Mouse (Mus musculus): ENCODE measurements around the gene Ebf3. TPM values are rescaled to one million over a fixed set of nuclear protein-coding genes. Genes with fewer than 3 reads are reported as not detected.
A peak's percentile ranks its signal among the peaks of the same experiment; 100 is the strongest.

Ebf3 gene
- polyA plus RNA-seq, 1 experiment from 2014 or later: 0.73 TPM

- ATAC-seq: no peak
- under 1% methylated on average over 48 of the region's 48 CpGs for WGBS
- H3K27ac ChIP-seq (ENCODE audit: low read length): no peak overlapping the region
- no peak overlapping the region for H3K4me2 ChIP-seq (ENCODE audit: low read length)
- H3K27me3 ChIP-seq (replicated peaks; ENCODE audit: control insufficient read depth, insufficient read depth, low read length): peaks cover 87% of the 10 kb centered on the region
- H3K9ac ChIP-seq (replicated peaks; ENCODE audit: low read depth, low read length): no peak overlapping the region
- H3K4me3 ChIP-seq (replicated peaks; ENCODE audit: low read length): no peak overlapping the region
- no peaks in the 10 kb centered on the region for H3K36me3 ChIP-seq (ENCODE audit: control insufficient read depth, insufficient read depth)
- no peaks in the 10 kb centered on the region for H3K9me3 ChIP-seq (ENCODE audit: control insufficient read depth, low read length)
- H3K4me1 ChIP-seq (replicated peaks; ENCODE audit: control insufficient read depth, insufficient read depth, low read length): peaks cover 49% of the 10 kb centered on the region
These were observed 5.0 kb upstream of the Ebf3 start for GRCm38 (mm10) chr7:137318924-137319885.

DNA sequence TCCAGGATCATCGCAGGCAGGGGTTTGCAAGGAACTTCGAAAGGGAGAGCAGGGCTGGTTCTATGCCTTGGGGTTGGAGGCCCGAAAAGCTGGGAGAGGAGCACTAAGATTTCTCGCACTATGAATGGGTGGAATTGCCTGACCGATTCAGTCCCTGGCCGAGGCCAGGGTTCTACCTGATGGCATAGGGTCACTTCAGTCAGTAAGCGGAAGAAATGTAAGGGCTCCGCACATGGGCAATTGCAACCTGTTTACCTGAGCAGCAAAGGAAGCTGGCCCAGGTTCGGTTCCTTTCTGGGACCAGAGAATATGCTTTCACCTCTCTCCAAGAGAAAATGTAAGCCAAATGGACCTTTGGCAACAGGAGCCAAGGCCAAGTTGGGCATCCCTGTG, 4.1 kb upstream of the Ebf3 start:
- Histone ChIP-seq H3K9ac (replicated peaks; ENCODE audit: low read depth, low read length) (no peak overlapping the region), H3K27ac (ENCODE audit: low read length) (no peak overlapping the region), H3K4me1 (replicated peaks; ENCODE audit: control insufficient read depth, insufficient read depth, low read length) (peaks cover 57% of the 10 kb centered on the region), H3K36me3 (ENCODE audit: control insufficient read depth, insufficient read depth) (no peaks in the 10 kb centered on the region), H3K4me3 (replicated peaks; ENCODE audit: low read length) (no peak overlapping the region), H3K4me2 (ENCODE audit: low read length) (no peak overlapping the region), H3K9me3 (ENCODE audit: control insufficient read depth, low read length) (no peaks in the 10 kb centered on the region), H3K27me3 (replicated peaks; ENCODE audit: control insufficient read depth, insufficient read depth, low read length) (peaks cover 84% of the 10 kb centered on the region)
- ATAC-seq: no peak
- 2% methylated on average over 9 of the region's 9 CpGs for WGBS

DNA sequence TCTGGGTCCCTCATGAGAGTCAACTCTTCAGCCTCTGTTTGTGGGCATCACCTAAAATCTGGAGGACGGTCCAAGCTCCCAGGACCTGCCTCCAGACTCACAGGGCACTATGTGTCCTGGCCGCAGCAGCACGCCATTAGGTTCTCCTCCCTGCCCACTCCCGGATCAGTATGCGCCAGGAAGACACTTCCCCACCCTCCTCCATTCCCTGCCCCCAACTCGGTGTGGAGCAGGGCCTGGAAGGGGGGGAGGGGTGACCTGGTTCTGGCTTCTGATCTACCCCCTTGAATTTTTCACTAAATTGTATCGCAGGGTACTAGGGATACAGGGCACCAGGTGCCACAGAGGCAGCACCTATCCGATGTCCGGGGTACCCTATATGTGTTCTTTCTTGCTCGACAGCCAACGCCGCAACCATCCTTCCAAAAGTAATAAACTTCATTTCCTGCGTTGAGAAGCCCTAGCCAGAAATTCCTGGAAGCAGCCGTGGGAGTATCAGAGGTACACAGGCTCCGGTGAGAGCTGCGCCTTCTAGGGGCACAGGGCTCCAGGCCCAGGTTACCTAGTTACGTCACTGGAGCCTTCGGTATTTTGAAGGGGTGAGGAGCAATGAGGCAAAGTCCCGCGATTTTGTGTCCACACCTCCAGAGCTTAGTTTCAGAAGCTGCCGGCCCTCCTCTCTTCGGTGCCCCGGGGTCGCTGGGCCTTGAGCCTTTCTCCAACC, 3.6 kb upstream of the Ebf3 start:
- no peak overlapping the region for H3K27ac ChIP-seq (ENCODE audit: low read length)

DNA sequence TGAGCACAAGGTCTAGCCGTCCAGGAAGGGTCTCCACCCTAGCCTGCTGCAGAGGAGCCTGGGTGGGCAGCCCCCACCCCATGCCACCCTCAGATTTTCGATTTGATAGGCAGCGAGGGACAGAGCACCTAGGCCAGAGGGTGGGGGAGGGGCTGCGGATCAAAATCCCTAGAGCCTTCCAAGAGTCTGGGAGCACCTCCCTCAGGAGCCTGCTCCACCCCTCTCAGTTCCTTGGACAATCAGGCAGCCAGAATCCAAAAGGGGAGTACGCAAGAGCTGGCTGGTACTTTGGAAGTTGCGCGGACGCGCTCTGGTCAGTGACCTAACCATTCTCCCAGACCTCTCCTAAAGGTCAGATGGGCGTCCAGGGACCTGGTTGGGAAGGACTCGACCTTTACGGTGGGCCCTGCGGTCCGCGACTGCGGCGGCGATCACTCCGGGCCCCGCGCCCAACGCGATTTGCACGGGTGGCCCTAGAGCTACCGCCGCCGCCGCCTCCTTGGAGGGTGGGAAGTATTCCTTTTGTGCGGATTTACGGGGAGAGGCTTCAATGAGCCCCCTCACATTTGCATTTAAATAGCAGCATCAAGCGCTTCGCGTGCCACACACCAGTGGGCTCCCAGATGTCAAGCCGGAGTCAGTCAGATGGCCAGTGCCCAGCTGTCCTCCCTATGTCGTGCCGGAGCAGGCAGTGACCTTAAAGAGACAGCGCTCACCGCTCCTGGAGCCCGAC, 2.8 kb upstream of the Ebf3 start:
- under 1% methylated on average over 39 of the region's 39 CpGs for WGBS
- Histone ChIP-seq H3K9ac (replicated peaks; ENCODE audit: low read depth, low read length) (no peak overlapping the region), H3K4me3 (replicated peaks; ENCODE audit: low read length) (peak overlapping the region; percentile 13; the same call in 1 of the 2 replicates), H3K27ac (ENCODE audit: low read length) (no peak overlapping the region), H3K36me3 (ENCODE audit: control insufficient read depth, insufficient read depth) (no peaks in the 10 kb centered on the region), H3K4me1 (replicated peaks; ENCODE audit: control insufficient read depth, insufficient read depth, low read length) (peaks cover 53% of the 10 kb centered on the region), H3K27me3 (replicated peaks; ENCODE audit: control insufficient read depth, insufficient read depth, low read length) (peaks cover 74% of the 10 kb centered on the region), H3K9me3 (ENCODE audit: control insufficient read depth, low read length) (no peaks in the 10 kb centered on the region; the same call in 1 of the 2 replicates), H3K4me2 (ENCODE audit: low read length) (peak overlapping the region; percentile 21; the same call in 1 of the 2 replicates)
- ATAC-seq: no peak

More for the DNA sequence above, 3.6 kb upstream of the Ebf3 start:
- no peak overlapping the region for H3K4me2 ChIP-seq (ENCODE audit: low read length)
- under 1% methylated on average over 24 of the region's 24 CpGs for WGBS
- peaks cover 79% of the 10 kb centered on the region for H3K27me3 ChIP-seq (replicated peaks; ENCODE audit: control insufficient read depth, insufficient read depth, low read length)
- H3K9ac ChIP-seq (replicated peaks; ENCODE audit: low read depth, low read length): no peak overlapping the region
- no peaks in the 10 kb centered on the region for H3K36me3 ChIP-seq (ENCODE audit: control insufficient read depth, insufficient read depth)
- peaks cover 61% of the 10 kb centered on the region for H3K4me1 ChIP-seq (replicated peaks; ENCODE audit: control insufficient read depth, insufficient read depth, low read length)
- no peaks in the 10 kb centered on the region; the same call in 1 of the 2 replicates for H3K9me3 ChIP-seq (ENCODE audit: control insufficient read depth, low read length)
- H3K4me3 ChIP-seq (replicated peaks; ENCODE audit: low read length): no peak overlapping the region
- ATAC-seq: no peak

GRCm38 (mm10) chr7:137316181-137316925, 2.1 kb upstream of the Ebf3 start:
- peak; percentile 9; the same call in 1 of the 2 replicates for ATAC-seq
- H3K27me3 ChIP-seq (replicated peaks; ENCODE audit: control insufficient read depth, insufficient read depth, low read length): peaks cover 72% of the 10 kb centered on the region
- WGBS: 0% methylated on average over 20 of the region's 20 CpGs

GRCm38 (mm10) chr7:137315544-137315940, 1.3 kb upstream of the Ebf3 start:
- no peak overlapping the region for H3K9ac ChIP-seq (replicated peaks; ENCODE audit: low read depth, low read length)
- 1% methylated on average over 19 of the region's 19 CpGs for WGBS
- H3K27me3 ChIP-seq (replicated peaks; ENCODE audit: control insufficient read depth, insufficient read depth, low read length): peaks cover 70% of the 10 kb centered on the region
- peaks cover 44% of the 10 kb centered on the region for H3K4me1 ChIP-seq (replicated peaks; ENCODE audit: control insufficient read depth, insufficient read depth, low read length)
- ATAC-seq: no peak
- H3K36me3 ChIP-seq (ENCODE audit: control insufficient read depth, insufficient read depth): no peaks in the 10 kb centered on the region
- H3K4me3 ChIP-seq (replicated peaks; ENCODE audit: low read length): no peak overlapping the region
- H3K4me2 ChIP-seq (ENCODE audit: low read length): peak overlapping the region; percentile 19; the same call in 1 of the 2 replicates
- H3K9me3 ChIP-seq (ENCODE audit: control insufficient read depth, low read length): no peaks in the 10 kb centered on the region; the same call in 1 of the 2 replicates
- no peak overlapping the region for H3K27ac ChIP-seq (ENCODE audit: low read length)

More at GRCm38 (mm10) chr7:137316181-137316925, 2.1 kb upstream of the Ebf3 start:
- Histone ChIP-seq H3K4me2 (ENCODE audit: low read length) (peak overlapping the region; percentile 21; the same call in 1 of the 2 replicates), H3K36me3 (ENCODE audit: control insufficient read depth, insufficient read depth) (no peaks in the 10 kb centered on the region), H3K9me3 (ENCODE audit: control insufficient read depth, low read length) (no peaks in the 10 kb centered on the region; the same call in 1 of the 2 replicates), H3K4me3 (replicated peaks; ENCODE audit: low read length) (peak overlapping the region; percentile 13; the same call in 1 of the 2 replicates), H3K9ac (replicated peaks; ENCODE audit: low read depth, low read length) (no peak overlapping the region), H3K4me1 (replicated peaks; ENCODE audit: control insufficient read depth, insufficient read depth, low read length) (peaks cover 47% of the 10 kb centered on the region), H3K27ac (ENCODE audit: low read length) (no peak overlapping the region)

- Histone ChIP-seq H3K9me3 (ENCODE audit: control insufficient read depth, low read length) (no peaks in the 10 kb centered on the region; the same call in 1 of the 2 replicates), H3K4me3 (replicated peaks; ENCODE audit: low read length) (peak overlapping the region; percentile 50), H3K27me3 (replicated peaks; ENCODE audit: control insufficient read depth, insufficient read depth, low read length) (peaks cover 67% of the 10 kb centered on the region), H3K4me2 (ENCODE audit: low read length) (peak overlapping the region; percentile 79), H3K4me1 (replicated peaks; ENCODE audit: control insufficient read depth, insufficient read depth, low read length) (peaks cover 50% of the 10 kb centered on the region), H3K36me3 (ENCODE audit: control insufficient read depth, insufficient read depth) (no peaks in the 10 kb centered on the region), H3K9ac (replicated peaks; ENCODE audit: low read depth, low read length) (no peak overlapping the region), H3K27ac (ENCODE audit: low read length) (no peak overlapping the region)
- ATAC-seq: 0 out of 2 replicates have a peak, but pooled peaks have one; percentile 2
- under 1% methylated on average over 48 of the region's 48 CpGs for WGBS
These were observed 682 bp upstream of the Ebf3 start for GRCm38 (mm10) chr7:137314710-137315543.
